ENCODE assay signal across 8 mouse cellular contexts in genomic region chr1:98002561-98003425, GRCm38 (mm10).
A peak's percentile ranks its signal among the peaks of the same experiment; 100 is the strongest.
DNase-seq lines count a peak whose midpoint lies in the region.

No protein-coding gene starts in this region.

- DNase-seq in gastrocnemius, adult 18-20 months (ENCODE audit: low spot score): peak; percentile 9
- DNase-seq in gastrocnemius, postnatal 25 days: no peak
- DNase-seq in adrenal gland, adult (ENCODE audit: inconsistent age in 2 of 2, low spot score in 1 of 2): peak; percentile 77 to 92
- DNase-seq in frontal cortex, postnatal 25 days (ENCODE audit: low spot score in 2 of 2): peak; percentile 20 to 33
- peak; percentile 63 to 70 for DNase-seq in kidney, postnatal 4 days
- DNase-seq in lung, postnatal 10 days: peak; percentile 80
- no peak for DNase-seq in thymus, postnatal 4 days
- DNase-seq in thymus, postnatal 0 days (ENCODE audit: low spot score): no peak

Comparison
In these comparisons a context has a peak if more than half of its experiments do, and no peak if none do; other contexts are left out.
1. DNase-seq: peak in gastrocnemius, adult 18-20 months (single experiment), adrenal gland, adult (2 of 2), frontal cortex, postnatal 25 days (2 of 2), kidney, postnatal 4 days (2 of 2) and lung, postnatal 10 days (single experiment); none in gastrocnemius, postnatal 25 days (single experiment), thymus, postnatal 4 days (single experiment) and thymus, postnatal 0 days (single experiment).